Mouse (Mus musculus) E14TG2a.4 (cell line): Measurements from ENCODE around the gene Dlgap5.

ENCODE experiments used
- H3K27me3 ChIP-seq: 2 replicates; pipeline ENCODE4 v1.6.1; 2014; ENCODE audit warnings: low read length, control low read depth; ENCODE audit not compliant: insufficient read depth
- H3K36me3 ChIP-seq: 2 replicates; pipeline ENCODE4 v1.6.1; 2014; ENCODE audit warnings: low read length, control low read depth; ENCODE audit not compliant: insufficient read depth
- H3K4me1 ChIP-seq: replicated peaks from 2 replicates; pipeline ENCODE4 v1.6.1; 2014; ENCODE audit warnings: low read depth, low read length, control low read depth
- H3K4me3 ChIP-seq: replicated peaks from 2 replicates; pipeline ENCODE4 v1.5.1; 2014; ENCODE audit warnings: mild to moderate bottlenecking, low read length
- H3K9me3 ChIP-seq: 2 replicates; pipeline ENCODE4 v1.6.1; 2014; ENCODE audit warnings: low read length, control low read depth
- CTCF ChIP-seq: conservative IDR thresholded peaks from 2 replicates; pipeline ENCODE4 v1.5.1; 2014; ENCODE audit warnings: low read length
- NANOG ChIP-seq: IDR thresholded peaks from 2 replicates; pipeline ENCODE4 v1.6.1; 2014; ENCODE audit warnings: borderline replicate concordance, low read length, mixed read lengths
- POU5F1 ChIP-seq: IDR thresholded peaks from 2 replicates; pipeline ENCODE4 v1.6.1; 2014; ENCODE audit warnings: low read length, borderline replicate concordance

Dlgap5 gene

GRCm38 (mm10) chr14:47386125-47386524, 32.1 kb downstream of the Dlgap5 start:
- Histone ChIP-seq H3K9me3 (no peaks in the 10 kb centered on the region), H3K36me3 (peaks cover 89% of the 10 kb centered on the region), H3K4me1 (peaks cover 23% of the 10 kb centered on the region), H3K27me3 (no peaks in the 10 kb centered on the region), H3K4me3 (no peak overlapping the region)
- TF ChIP-seq CTCF: no peak
- no peak for TF ChIP-seq POU5F1
- no peak for TF ChIP-seq NANOG

- H3K4me3 ChIP-seq: no peak overlapping the region
- peaks cover 84% of the 10 kb centered on the region for H3K36me3 ChIP-seq
- H3K4me1 ChIP-seq: peaks cover 29% of the 10 kb centered on the region
- TF ChIP-seq NANOG: no peak
- no peak for TF ChIP-seq CTCF
- TF ChIP-seq POU5F1: no peak
- H3K27me3 ChIP-seq: no peaks in the 10 kb centered on the region
- no peaks in the 10 kb centered on the region for H3K9me3 ChIP-seq
These were observed 33.6 kb downstream of the Dlgap5 start for GRCm38 (mm10) chr14:47384653-47385052.

- H3K27me3 ChIP-seq: no peaks in the 10 kb centered on the region
- TF ChIP-seq NANOG: no peak
- no peaks in the 10 kb centered on the region for H3K9me3 ChIP-seq
- peaks cover 35% of the 10 kb centered on the region for H3K4me1 ChIP-seq
- peaks cover 82% of the 10 kb centered on the region for H3K36me3 ChIP-seq
- no peak overlapping the region for H3K4me3 ChIP-seq
These were observed 34.3 kb downstream of the Dlgap5 start for GRCm38 (mm10) chr14:47383911-47384310.

- H3K4me3 ChIP-seq: no peak overlapping the region
- TF ChIP-seq NANOG: no peak
- no peak for TF ChIP-seq POU5F1
- no peak for TF ChIP-seq CTCF
- H3K4me1 ChIP-seq: peaks cover 62% of the 10 kb centered on the region
- H3K27me3 ChIP-seq: peaks cover 13% of the 10 kb centered on the region
- H3K36me3 ChIP-seq: peaks cover 31% of the 10 kb centered on the region
- H3K9me3 ChIP-seq: no peaks in the 10 kb centered on the region
These were observed 39.9 kb downstream of the Dlgap5 start for GRCm38 (mm10) chr14:47378336-47378735.

- TF ChIP-seq POU5F1: no peak
- no peak for TF ChIP-seq NANOG
- no peak for TF ChIP-seq CTCF
- Histone ChIP-seq H3K36me3 (peaks cover 19% of the 10 kb centered on the region), H3K4me3 (no peak overlapping the region), H3K9me3 (no peaks in the 10 kb centered on the region), H3K4me1 (peaks cover 67% of the 10 kb centered on the region), H3K27me3 (peaks cover 19% of the 10 kb centered on the region)
These were observed 41.7 kb downstream of the Dlgap5 start for GRCm38 (mm10) chr14:47376526-47376925.

GRCm38 (mm10) chr14:47373728-47374678, 44.2 kb downstream of the Dlgap5 start:
- TF ChIP-seq NANOG: no peak
- no peak for TF ChIP-seq CTCF
- TF ChIP-seq POU5F1: no peak
- H3K36me3 ChIP-seq: no peaks in the 10 kb centered on the region
- peaks cover 55% of the 10 kb centered on the region for H3K4me1 ChIP-seq
- H3K27me3 ChIP-seq: peaks cover 19% of the 10 kb centered on the region
- H3K9me3 ChIP-seq: no peaks in the 10 kb centered on the region
- peak overlapping the region; percentile 75 for H3K4me3 ChIP-seq

GRCm38 (mm10) chr14:47371689-47372088, 46.5 kb downstream of the Dlgap5 start:
- no peak for TF ChIP-seq NANOG
- TF ChIP-seq POU5F1: no peak
- no peak for TF ChIP-seq CTCF
- no peaks in the 10 kb centered on the region for H3K36me3 ChIP-seq
- H3K27me3 ChIP-seq: peaks cover 19% of the 10 kb centered on the region
- peaks cover 61% of the 10 kb centered on the region for H3K4me1 ChIP-seq
- no peaks in the 10 kb centered on the region for H3K9me3 ChIP-seq
- H3K4me3 ChIP-seq: no peak overlapping the region

GRCm38 (mm10) chr14:47370790-47371189, 47.4 kb downstream of the Dlgap5 start:
- Histone ChIP-seq H3K4me1 (peaks cover 64% of the 10 kb centered on the region), H3K27me3 (peaks cover 19% of the 10 kb centered on the region), H3K9me3 (no peaks in the 10 kb centered on the region), H3K4me3 (no peak overlapping the region), H3K36me3 (no peaks in the 10 kb centered on the region)
- TF ChIP-seq POU5F1 (no peak), CTCF (no peak), NANOG (no peak)

- TF ChIP-seq POU5F1 (no peak), CTCF (no peak), NANOG (no peak)
- Histone ChIP-seq H3K36me3 (no peaks in the 10 kb centered on the region), H3K9me3 (no peaks in the 10 kb centered on the region), H3K27me3 (peaks cover 19% of the 10 kb centered on the region), H3K4me1 (peaks cover 62% of the 10 kb centered on the region), H3K4me3 (no peak overlapping the region)
These were observed 48.5 kb downstream of the Dlgap5 start for GRCm38 (mm10) chr14:47369741-47370140.
